Mouse (Mus musculus): ENCODE results near the gene Jak2.

Jak2 gene

GRCm38 (mm10) chr19:29252831-29253545 is 1.4 kb downstream of the Jak2 start:
- peak; percentile 49 for DNase-seq (ENCODE audit: low read depth)

- peak; percentile 95 for DNase-seq (ENCODE audit: low read depth)
Observed at GRCm38 (mm10) chr19:29253728-29254127, 2.1 kb downstream of the Jak2 start.

- DNase-seq (ENCODE audit: low read depth), result no peak
Observed at GRCm38 (mm10) chr19:29254671-29255070, 3.0 kb downstream of the Jak2 start.

- peak; percentile 42 for DNase-seq (ENCODE audit: low read depth)
Observed at GRCm38 (mm10) chr19:29255327-29256027, 3.8 kb downstream of the Jak2 start.

- DNase-seq (ENCODE audit: low read depth), result no peak
Observed at GRCm38 (mm10) chr19:29261638-29262037, 10.0 kb downstream of the Jak2 start.

GRCm38 (mm10) chr19:29263492-29263891 is 11.9 kb downstream of the Jak2 start:
- no peak for DNase-seq (ENCODE audit: low read depth)

GRCm38 (mm10) chr19:29265538-29265937 is 13.9 kb downstream of the Jak2 start:
- DNase-seq (ENCODE audit: low read depth), result no peak

GRCm38 (mm10) chr19:29267075-29267868 is 15.6 kb downstream of the Jak2 start:
- peak; percentile 25 for DNase-seq (ENCODE audit: low read depth)

GRCm38 (mm10) chr19:29268788-29269321 is 17.2 kb downstream of the Jak2 start:
- no peak for DNase-seq (ENCODE audit: low read depth)

- DNase-seq (ENCODE audit: low read depth), result peak; percentile 11
Observed at GRCm38 (mm10) chr19:29270226-29270625, 18.6 kb downstream of the Jak2 start.

- DNase-seq (ENCODE audit: low read depth), result peak; percentile 60
Observed at GRCm38 (mm10) chr19:29271147-29271578, 19.5 kb downstream of the Jak2 start.

GRCm38 (mm10) chr19:29272011-29272809 is 20.6 kb downstream of the Jak2 start:
- DNase-seq (ENCODE audit: low read depth), result no peak

- no peak for DNase-seq (ENCODE audit: low read depth)
Observed at GRCm38 (mm10) chr19:29276414-29276813, 24.8 kb downstream of the Jak2 start.

- DNase-seq (ENCODE audit: low read depth), result no peak
Observed at GRCm38 (mm10) chr19:29278944-29279587, 27.4 kb downstream of the Jak2 start.

GRCm38 (mm10) chr19:29285451-29285869 is 33.8 kb downstream of the Jak2 start:
- DNase-seq (ENCODE audit: low read depth), result no peak

GRCm38 (mm10) chr19:29287863-29288262 is 36.2 kb downstream of the Jak2 start:
- no peak for DNase-seq (ENCODE audit: low read depth)

GRCm38 (mm10) chr19:29291532-29291931 is 39.9 kb downstream of the Jak2 start:
- no peak for DNase-seq (ENCODE audit: low read depth)

- DNase-seq (ENCODE audit: low read depth), result peak; percentile 51
Observed at GRCm38 (mm10) chr19:29292546-29292945, 40.9 kb downstream of the Jak2 start.

GRCm38 (mm10) chr19:29294756-29295155 is 43.1 kb downstream of the Jak2 start:
- peak; percentile 42 for DNase-seq (ENCODE audit: low read depth)

- no peak for DNase-seq (ENCODE audit: low read depth)
Observed at GRCm38 (mm10) chr19:29296166-29296565, 44.5 kb downstream of the Jak2 start.

GRCm38 (mm10) chr19:29297366-29297765 is 45.7 kb downstream of the Jak2 start:
- DNase-seq (ENCODE audit: low read depth), result no peak

All from NIH3T3 (cell line).